Mouse (Mus musculus) liver, embryonic 14.5 days (tissue): ENCODE measurements around the gene Sema3d.

Source experiments
- CTCF ChIP-seq: IDR thresholded peaks from 2 replicates; pipeline ENCODE4 v1.5.1; 2016; ENCODE audit warnings: antibody characterized with exemption, low read depth, control low read depth
- EP300 ChIP-seq: IDR thresholded peaks from 2 replicates; pipeline ENCODE4 v1.6.1; 2016; ENCODE audit warnings: antibody characterized with exemption, low read depth

GRCm38 (mm10) chr5:12442176-12443105, 59.3 kb downstream of the Sema3d start:
- TF ChIP-seq CTCF (no peak), EP300 (no peak)
